Mouse (Mus musculus): ENCODE data around the gene Abcd4.

Abcd4 gene

GRCm38 (mm10) chr12:84616977-84617630 is at the start of gene Abcd4:
Gene Abcd4 (minus strand): TSS chr12:84617413.
- DNase-seq (ENCODE audit: low spot score): peak; percentile 87

- DNase-seq (ENCODE audit: low spot score): no peak
Observed at GRCm38 (mm10) chr12:84653912-84654311, 36.7 kb upstream of the Abcd4 start.

- DNase-seq (ENCODE audit: low spot score): no peak
Observed at GRCm38 (mm10) chr12:84650234-84650633, 33.0 kb upstream of the Abcd4 start.

- no peak for DNase-seq (ENCODE audit: low spot score)
Observed at GRCm38 (mm10) chr12:84640654-84641053, 23.4 kb upstream of the Abcd4 start, which contains the start of gene Vrtn. Gene Vrtn (plus strand): TSS chr12:84641019.

GRCm38 (mm10) chr12:84640253-84640652 is 23.0 kb upstream of the Abcd4 start:
- DNase-seq (ENCODE audit: low spot score): no peak

GRCm38 (mm10) chr12:84631867-84632266 is 14.7 kb upstream of the Abcd4 start:
- DNase-seq (ENCODE audit: low spot score): no peak

GRCm38 (mm10) chr12:84625116-84625515 is 7.9 kb upstream of the Abcd4 start:
- DNase-seq (ENCODE audit: low spot score): no peak

GRCm38 (mm10) chr12:84624601-84625000 is 7.4 kb upstream of the Abcd4 start:
- DNase-seq (ENCODE audit: low spot score): no peak

- no peak for DNase-seq (ENCODE audit: low spot score)
Observed at GRCm38 (mm10) chr12:84620975-84621374, 3.8 kb upstream of the Abcd4 start.

GRCm38 (mm10) chr12:84617663-84618062 is 450 bp upstream of the Abcd4 start:
- DNase-seq (ENCODE audit: low spot score): no peak

GRCm38 (mm10) chr12:84614524-84614923 is 2.7 kb downstream of the Abcd4 start:
- DNase-seq (ENCODE audit: low spot score): no peak

- no peak for DNase-seq (ENCODE audit: low spot score)
Observed at GRCm38 (mm10) chr12:84614001-84614400, 3.2 kb downstream of the Abcd4 start.

- DNase-seq (ENCODE audit: low spot score): no peak
Observed at GRCm38 (mm10) chr12:84612518-84612917, 4.7 kb downstream of the Abcd4 start.

- no peak for DNase-seq (ENCODE audit: low spot score)
Observed at GRCm38 (mm10) chr12:84611718-84612117, 5.5 kb downstream of the Abcd4 start.

GRCm38 (mm10) chr12:84605860-84606259 is 11.4 kb downstream of the Abcd4 start:
- no peak for DNase-seq (ENCODE audit: low spot score)

- no peak for DNase-seq (ENCODE audit: low spot score)
Observed at GRCm38 (mm10) chr12:84604001-84604400, 13.2 kb downstream of the Abcd4 start.

- DNase-seq (ENCODE audit: low spot score): no peak
Observed at GRCm38 (mm10) chr12:84598324-84598723, 18.9 kb downstream of the Abcd4 start.

- DNase-seq (ENCODE audit: low spot score): peak; percentile 93
Observed at GRCm38 (mm10) chr12:84589825-84590761, 27.1 kb downstream of the Abcd4 start.

- no peak for DNase-seq (ENCODE audit: low spot score)
Observed at GRCm38 (mm10) chr12:84581285-84581684, 35.9 kb downstream of the Abcd4 start.

- no peak for DNase-seq (ENCODE audit: low spot score)
Observed at GRCm38 (mm10) chr12:84578440-84578770, 38.8 kb downstream of the Abcd4 start.

- no peak for DNase-seq (ENCODE audit: low spot score)
Observed at GRCm38 (mm10) chr12:84577768-84578439, 39.3 kb downstream of the Abcd4 start.

- no peak for DNase-seq (ENCODE audit: low spot score)
Observed at GRCm38 (mm10) chr12:84573094-84573493, 44.1 kb downstream of the Abcd4 start.

GRCm38 (mm10) chr12:84572341-84572720 is 44.9 kb downstream of the Abcd4 start:
- no peak for DNase-seq (ENCODE audit: low spot score)

Measured in left cerebral cortex, adult 11 months (tissue).